In the genomic region with DNA sequence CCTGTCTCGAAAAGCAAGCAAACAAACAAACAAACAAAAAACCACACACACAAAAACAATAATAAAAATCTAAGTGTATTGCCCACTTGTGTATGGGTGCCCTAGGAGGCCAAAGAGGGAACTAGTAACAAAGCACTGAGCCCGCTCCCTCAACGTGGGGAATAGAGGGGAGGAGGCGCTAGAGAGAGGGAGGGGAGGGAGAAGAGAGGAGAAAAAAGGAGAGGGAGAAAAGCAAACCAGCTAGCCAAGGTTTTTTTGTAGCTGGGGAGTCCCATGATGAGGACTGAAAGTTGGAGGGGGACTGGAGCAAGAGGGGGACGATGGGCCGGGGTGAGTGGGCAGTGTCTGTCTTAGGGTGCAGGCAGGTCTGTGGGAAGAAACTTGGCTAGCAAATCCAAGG, we compare ENCODE assay signal across 9 mouse cellular contexts. TPM values are rescaled to one million over a fixed set of nuclear protein-coding genes. Genes with fewer than 3 reads are reported as not detected.
DNase-seq lines count a peak whose midpoint lies in the region; ATAC-seq and TF ChIP-seq lines count a peak whose summit lies in the region.
"Had no signal": no experiment of that assay in that cellular context is flagged by ENCODE, and none has a peak within 500 bp of the region (broad histone marks: within the 10 kb centered on the region; RNA-seq: fewer than 3 reads in every experiment).

No protein-coding gene starts in this region.

- no peak for TF ChIP-seq CTCF in heart, adult 2 months (IDR thresholded peaks at IDR 0.05)
- no peak for TF ChIP-seq CTCF in E14TG2a.4 (conservative IDR thresholded peaks at IDR 0.05; ENCODE audit: low read length)
- no peak for TF ChIP-seq CTCF in embryonic fibroblast, embryonic 13.5 days (IDR thresholded peaks at IDR 0.05; ENCODE audit: borderline replicate concordance, insufficient read depth, low read length)

- ATAC-seq in limb, embryonic 13.5 days (ENCODE audit: low FRiP score, low read depth), result no peak

- peak overlapping the region; percentile 92 for H3K9ac ChIP-seq in heart, adult 2 months (ENCODE audit: low read depth, low read length)
- H3K9ac ChIP-seq in limb, embryonic 13.5 days, result peak overlapping the region; percentile 94

- no peaks in the 10 kb centered on the region for H3K9me3 ChIP-seq in E14TG2a.4 (ENCODE audit: low read length)
- H3K9me3 ChIP-seq in limb, embryonic 13.5 days, result no peaks in the 10 kb centered on the region

- H3K36me3 ChIP-seq in heart, adult 2 months (ENCODE audit: control insufficient read depth, insufficient read depth, low read length), result peaks cover 25% of the 10 kb centered on the region
- H3K36me3 ChIP-seq in E14TG2a.4 (ENCODE audit: insufficient read depth, low read length), result peaks cover 22% of the 10 kb centered on the region
- H3K36me3 ChIP-seq in limb, embryonic 13.5 days, result peaks cover 4% of the 10 kb centered on the region; the same call in 1 of the 2 replicates

- no peak for DNase-seq in heart, adult 2 months
- no peak for DNase-seq in heart, adult 9 months (ENCODE audit: low spot score in 2 of 2)
- peak; percentile 63 for DNase-seq in retina, embryonic 14.5 days (ENCODE audit: low spot score)
- DNase-seq in urinary bladder, adult 2 months (ENCODE audit: low spot score), result no peak
- DNase-seq in layer of hippocampus, adult 9-11 months, result no peak

- WGBS in heart, adult 2 months, result 7% methylated on average over 6 of the region's 6 CpGs
- 11% methylated on average over 6 of the region's 6 CpGs for WGBS in limb, embryonic 13.5 days

- peaks cover 3% of the 10 kb centered on the region for H3K79me2 ChIP-seq in heart, adult 2 months (replicated peaks; ENCODE audit: control insufficient read depth, insufficient read depth, low read length)

- peak overlapping the region; percentile 90 for H3K27ac ChIP-seq in heart, adult 2 months
- peak overlapping the region; percentile 95 for H3K27ac ChIP-seq in embryonic fibroblast, embryonic 13.5 days (ENCODE audit: insufficient read depth, low read length)
- peak overlapping the region; percentile 99 for H3K27ac ChIP-seq in limb, embryonic 13.5 days

- H3K4me1 ChIP-seq in heart, adult 2 months (ENCODE audit: control insufficient read depth, insufficient read depth, low read length), result peaks cover 8% of the 10 kb centered on the region
- peaks cover 51% of the 10 kb centered on the region for H3K4me1 ChIP-seq in E14TG2a.4 (replicated peaks; ENCODE audit: low read depth, low read length)
- peaks cover 7% of the 10 kb centered on the region for H3K4me1 ChIP-seq in embryonic fibroblast, embryonic 13.5 days (ENCODE audit: control insufficient read depth, insufficient read depth, low read length)
- peaks cover 39% of the 10 kb centered on the region for H3K4me1 ChIP-seq in limb, embryonic 13.5 days

- TF ChIP-seq POLR2A in heart, adult 2 months (IDR thresholded peaks at IDR 0.05; ENCODE audit: insufficient read depth, low read depth, low read length), result no peak
- TF ChIP-seq POLR2A in embryonic fibroblast, embryonic 13.5 days (IDR thresholded peaks at IDR 0.05; ENCODE audit: low read depth, low read length), result no peak

- no peak for TF ChIP-seq EP300 in heart, adult 2 months (IDR thresholded peaks at IDR 0.05; ENCODE audit: insufficient read depth, low read depth, low read length)

- intact Hi-C loops in heart, adult 2 months (cut with DNase I), result loop anchor here (10.0 kb wide), 1 partner anchor 500 kb away; a partner anchor contains a TSS

- H3K4me3 ChIP-seq in heart, adult 2 months, result peak overlapping the region; percentile 90
- peak overlapping the region; percentile 96 for H3K4me3 ChIP-seq in E14TG2a.4 (replicated peaks; ENCODE audit: low read length)
- peak overlapping the region; percentile 74 for H3K4me3 ChIP-seq in embryonic fibroblast, embryonic 13.5 days (ENCODE audit: insufficient read depth, low read length)
- H3K4me3 ChIP-seq in limb, embryonic 13.5 days, result peak overlapping the region; percentile 85

- H3K27me3 ChIP-seq in heart, adult 2 months (ENCODE audit: control insufficient read depth, insufficient read depth, low read length), result no peaks in the 10 kb centered on the region
- H3K27me3 ChIP-seq in E14TG2a.4 (ENCODE audit: insufficient read depth, low read length), result no peaks in the 10 kb centered on the region
- no peaks in the 10 kb centered on the region for H3K27me3 ChIP-seq in limb, embryonic 13.5 days
- H3K27me3 ChIP-seq: Patski had no signal

- H3K4me2 ChIP-seq in limb, embryonic 13.5 days (replicated peaks), result peak overlapping the region; percentile 79

RNA-seq across cellular contexts. Expression of a gene that starts 0.5 kb away (rescaled TPM):
- 10 to 100 TPM; 45.3 to 49.1 TPM for total RNA-seq in heart, adult 2 months (2021)
- 28.8 and 37.7 TPM in 2 replicates for polyA plus RNA-seq in heart, adult 2 months (2012; rRNA removed)
- polyA plus RNA-seq in embryonic fibroblast, embryonic 13.5 days (2011; ENCODE audit: insufficient read length, low read depth, missing spikeins), result 177 and 193 TPM in 2 replicates
- 323 and 330 TPM in 2 replicates for polyA plus RNA-seq in limb, embryonic 13.5 days (2015; fragmentation: Nextera tagmentation; extraction: Ambion mirVana)
- polyA plus RNA-seq in urinary bladder, adult 2 months (2012; rRNA removed), result 50.8 and 61.7 TPM in 2 replicates

RNA-seq across cellular contexts. Expression of a gene that starts 18.6 kb away (rescaled TPM):
- 10 to 100 TPM; 58.8 to 81.2 TPM for total RNA-seq in heart, adult 2 months (2021)
- 14.9 and 35.4 TPM in 2 replicates for polyA plus RNA-seq in heart, adult 2 months (2012; rRNA removed)
- polyA plus RNA-seq in embryonic fibroblast, embryonic 13.5 days (2011; ENCODE audit: insufficient read length, low read depth, missing spikeins), result 127 and 164 TPM in 2 replicates
- polyA plus RNA-seq in limb, embryonic 13.5 days (2015; fragmentation: Nextera tagmentation; extraction: Ambion mirVana), result 192 and 195 TPM in 2 replicates
- 100 and 122 TPM in 2 replicates for polyA plus RNA-seq in urinary bladder, adult 2 months (2012; rRNA removed)

RNA-seq across cellular contexts. Expression of a gene that starts 40.1 kb away (rescaled TPM):
- total RNA-seq in heart, adult 2 months (2021), result under 1 TPM; 0.23 to 0.59 TPM
- polyA plus RNA-seq in heart, adult 2 months (2012; rRNA removed), result 0.64 and 0.88 TPM in 2 replicates
- polyA plus RNA-seq in embryonic fibroblast, embryonic 13.5 days (2011; ENCODE audit: insufficient read length, low read depth, missing spikeins), result not detected in 2 replicates
- 0.32 and 0.51 TPM in 2 replicates for polyA plus RNA-seq in limb, embryonic 13.5 days (2015; fragmentation: Nextera tagmentation; extraction: Ambion mirVana)
- 0.43 and 0.56 TPM in 2 replicates for polyA plus RNA-seq in urinary bladder, adult 2 months (2012; rRNA removed)
